Mouse (Mus musculus) thymus, postnatal 14 days (tissue): ENCODE measurements around the gene Pdcd2l.
A peak's percentile ranks its signal among the peaks of the same experiment; 100 is the strongest.
"Not testable (repeated sequence)": the region's sequence is repeated elsewhere in the genome, so short reads cannot be mapped to it uniquely, and the experiment has no call there.

ENCODE experiments used
- DNase-seq: peaks from one replicate; pipeline ENCODE4 v3.0.0; 2021

The Pdcd2l gene

DNA sequence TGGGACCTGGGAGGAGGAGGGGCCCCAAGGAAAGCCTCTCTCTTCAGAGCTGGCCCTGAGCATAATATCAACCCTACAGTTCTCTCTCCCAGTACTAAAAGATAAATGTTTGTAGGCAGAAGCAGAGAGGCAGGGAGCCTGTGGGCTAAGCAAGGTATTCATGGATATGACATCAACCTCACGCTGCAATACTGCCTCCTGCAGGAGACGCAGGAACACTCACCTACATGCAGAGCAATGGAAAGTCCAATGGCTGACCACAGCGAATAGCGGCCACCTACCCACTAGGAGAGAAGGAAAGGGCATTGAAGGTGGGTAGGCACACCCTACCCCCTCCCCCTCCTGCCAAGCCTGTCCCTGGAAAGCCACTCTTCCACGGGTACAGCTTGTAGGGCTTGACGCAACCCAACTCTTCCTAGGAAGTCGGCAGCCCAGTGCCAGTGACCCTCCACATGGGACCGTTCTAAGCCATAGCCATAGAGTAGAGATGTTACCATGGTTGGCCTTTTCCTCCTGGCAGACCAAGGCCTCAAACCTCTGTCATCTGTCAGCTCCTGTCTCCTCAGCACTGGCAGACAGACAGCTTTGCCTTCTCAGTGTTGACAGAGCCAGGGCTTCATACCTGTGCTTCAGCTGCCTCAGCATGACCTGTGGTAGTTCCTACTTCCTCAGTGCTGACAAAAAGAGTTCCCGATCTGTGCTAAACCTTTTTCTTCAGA, 11.7 kb upstream of the Pdcd2l start:
- DNase-seq: no peak

DNA sequence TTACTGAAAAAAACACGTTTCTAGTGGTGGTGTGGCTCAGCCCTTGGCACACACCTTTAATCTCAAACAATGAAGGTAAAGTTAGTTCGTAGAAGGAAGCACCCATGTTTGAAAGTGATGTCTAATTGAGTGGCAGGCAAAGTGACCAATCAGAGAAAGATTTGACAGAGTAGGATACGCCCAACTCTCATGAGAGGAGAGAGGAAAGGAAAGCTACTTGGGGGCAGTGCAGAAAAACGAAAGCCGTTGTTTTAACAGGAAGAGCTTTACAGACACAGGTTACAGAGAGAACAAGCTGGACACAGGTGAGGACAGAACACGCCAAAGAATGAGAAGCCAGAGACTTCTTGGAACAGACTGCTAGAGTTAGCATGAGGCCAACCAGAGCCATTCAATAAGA, 9.9 kb upstream of the Pdcd2l start:
- no peak for DNase-seq

DNA sequence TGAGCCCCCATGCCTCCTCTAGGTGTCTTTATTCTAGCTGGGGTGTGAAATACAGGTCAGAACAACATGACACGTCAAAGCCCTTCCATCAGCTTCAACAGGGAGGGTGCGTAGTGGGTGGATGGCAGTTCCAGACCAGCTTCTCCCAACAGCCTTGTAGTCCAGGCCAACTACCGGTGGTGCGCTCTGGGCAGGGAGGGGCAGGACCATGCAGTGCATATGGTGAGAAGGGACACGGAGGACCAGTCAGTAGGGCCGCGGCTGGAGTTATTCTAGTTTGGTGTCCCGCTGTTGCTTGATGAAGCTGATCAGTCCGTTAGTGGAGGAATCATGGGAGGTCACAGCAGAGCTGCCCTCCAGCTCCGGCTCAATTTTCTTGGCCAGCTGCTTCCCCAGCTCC, 5.7 kb upstream of the Pdcd2l start:
- not testable (repeated sequence) for DNase-seq

DNA sequence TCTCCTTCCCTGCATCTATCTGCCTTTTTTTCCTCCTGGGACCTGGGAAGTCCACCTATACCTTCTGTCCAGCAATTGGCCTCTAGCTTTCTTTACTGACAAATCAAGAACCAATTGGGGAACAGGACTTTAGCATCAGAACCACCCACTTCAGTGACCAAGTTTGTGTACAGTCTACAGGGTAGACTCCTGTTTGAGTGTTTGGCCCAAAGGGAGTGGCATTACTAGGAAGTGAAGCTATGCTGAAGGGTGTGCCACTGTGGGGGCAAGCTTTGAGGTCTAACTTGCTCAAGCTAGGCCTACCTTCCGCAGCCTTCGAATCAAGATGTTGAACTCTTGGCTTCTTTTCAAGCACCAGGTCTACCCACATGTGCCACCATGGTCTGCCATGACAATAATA, 4.4 kb upstream of the Pdcd2l start:
- no peak for DNase-seq

DNA sequence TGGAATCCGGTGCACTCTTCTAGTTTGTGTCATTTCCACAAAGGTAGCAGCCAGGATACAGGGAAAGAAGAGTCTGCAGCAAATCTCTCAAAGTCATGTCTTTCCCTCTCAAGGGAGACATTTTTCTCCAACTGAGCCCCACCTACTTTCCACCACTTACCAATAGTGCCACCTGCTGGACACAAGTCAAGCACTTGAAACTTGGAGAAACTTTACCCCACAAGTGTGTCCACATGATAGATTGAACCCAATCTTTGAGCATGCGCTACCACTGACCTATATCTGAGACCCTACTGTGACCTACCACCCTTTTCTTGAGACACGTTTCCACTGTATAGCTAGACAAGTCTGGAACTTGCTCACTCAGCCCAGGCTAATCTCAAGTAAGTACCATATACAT, 1.9 kb upstream of the Pdcd2l start:
- peak; percentile 55 for DNase-seq

DNA sequence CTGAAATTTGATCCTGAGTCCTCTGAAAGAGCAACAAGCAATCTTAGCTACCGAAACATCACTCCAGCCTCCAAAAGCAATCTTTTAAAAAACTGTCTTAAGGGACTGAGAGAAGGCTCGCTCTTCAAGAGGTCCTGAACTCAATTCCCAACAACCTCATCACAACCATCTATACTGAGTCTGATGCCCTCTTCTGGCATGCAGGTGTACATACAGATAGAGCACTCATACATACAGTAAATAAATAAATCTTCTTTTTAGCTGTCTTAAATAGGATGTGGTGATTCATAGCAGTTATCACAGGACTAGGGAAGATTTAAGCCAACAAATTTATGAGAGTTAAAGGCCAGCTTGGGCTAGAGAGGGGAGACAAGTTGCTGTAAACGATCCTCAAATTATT, 829 bp downstream of the Pdcd2l start:
- DNase-seq: no peak

DNA sequence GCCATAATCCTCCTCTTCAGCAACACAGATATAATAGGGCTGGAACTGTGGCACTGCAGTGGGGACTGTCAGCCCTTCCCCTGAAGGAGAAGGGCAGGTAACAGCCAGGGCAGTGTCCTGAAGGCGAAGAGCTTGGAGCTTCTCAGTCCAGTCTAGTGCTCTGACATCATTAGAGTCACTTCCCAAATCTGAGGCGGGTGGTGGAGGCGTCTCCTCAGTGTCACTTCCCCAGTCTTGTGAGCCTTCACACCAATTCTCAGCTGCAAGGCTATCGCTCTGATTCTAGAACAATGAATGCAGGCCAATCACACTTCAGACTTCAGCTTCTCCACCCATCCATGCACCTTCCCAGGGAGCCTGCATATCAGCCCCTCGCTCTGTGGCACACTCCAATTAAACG, 3.6 kb downstream of the Pdcd2l start:
- DNase-seq: no peak

DNA sequence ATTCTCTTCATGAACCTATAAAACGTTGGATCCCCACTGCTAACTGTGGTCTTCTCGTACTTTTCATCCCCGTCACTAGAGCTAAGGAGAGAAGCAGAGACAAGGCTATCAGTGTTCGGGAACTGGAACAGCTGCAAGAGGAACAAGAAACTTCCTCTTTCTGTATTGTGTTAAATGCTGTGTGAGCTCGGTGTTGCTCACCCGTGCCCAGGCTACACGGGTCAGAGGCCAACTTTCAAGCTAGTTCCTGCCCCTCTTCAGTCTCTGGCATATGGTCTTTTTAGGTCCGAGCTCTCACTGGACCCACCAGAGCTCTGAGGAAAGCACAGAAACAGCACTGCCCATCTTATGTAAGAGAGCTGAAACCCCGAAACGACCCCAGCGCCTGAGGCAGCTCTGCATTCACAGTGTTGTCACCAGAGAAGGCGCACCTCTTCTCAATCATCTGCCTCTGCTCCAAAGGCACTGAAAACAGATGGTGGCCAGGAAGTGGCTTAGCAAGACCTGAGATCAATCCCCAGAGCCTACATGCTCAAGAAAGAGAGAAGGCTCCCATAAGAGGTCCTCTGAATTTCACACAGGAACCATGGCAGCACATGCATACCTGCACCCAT, 7.0 kb downstream of the Pdcd2l start:
- DNase-seq: no peak

DNA sequence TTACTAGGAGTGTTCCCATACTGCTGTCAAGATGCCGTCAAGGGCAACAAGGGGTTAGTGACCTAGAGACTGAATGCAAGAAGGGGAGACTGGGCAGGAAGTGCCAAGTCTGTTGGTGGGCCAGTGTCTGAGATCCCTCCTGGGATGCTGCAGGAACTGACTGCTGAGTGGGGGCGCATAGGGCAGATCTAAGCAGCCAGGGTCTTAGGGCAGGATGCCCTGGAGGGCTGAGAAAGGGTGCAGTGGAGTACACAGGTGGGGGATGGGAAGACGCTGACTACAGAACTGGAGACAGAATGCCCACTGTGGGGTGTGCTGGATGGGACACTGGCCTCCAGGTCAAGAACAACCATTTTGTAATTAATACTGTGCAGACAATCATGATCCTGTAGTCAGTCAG, 12.7 kb downstream of the Pdcd2l start:
- DNase-seq: no peak

DNA sequence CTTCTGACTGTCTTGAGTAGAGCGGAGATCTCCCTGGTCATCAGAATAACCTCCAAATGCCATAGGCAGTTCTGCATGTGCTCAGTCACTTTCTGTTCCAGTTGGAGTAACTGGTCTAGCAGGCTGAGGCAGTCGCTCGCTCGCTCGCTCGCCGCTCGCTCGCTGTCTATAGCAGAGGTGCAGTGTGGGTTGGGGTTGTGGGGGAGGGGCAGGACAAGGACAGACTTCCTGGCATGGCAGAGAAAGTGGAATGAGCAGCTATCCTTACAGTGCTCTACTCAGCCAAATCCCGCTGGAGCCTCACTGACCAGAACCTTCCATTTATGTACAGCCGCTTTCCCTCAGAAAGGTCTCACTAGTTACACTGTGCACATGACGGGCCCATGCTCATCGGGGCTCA, 13.1 kb downstream of the Pdcd2l start:
- no peak for DNase-seq

DNA sequence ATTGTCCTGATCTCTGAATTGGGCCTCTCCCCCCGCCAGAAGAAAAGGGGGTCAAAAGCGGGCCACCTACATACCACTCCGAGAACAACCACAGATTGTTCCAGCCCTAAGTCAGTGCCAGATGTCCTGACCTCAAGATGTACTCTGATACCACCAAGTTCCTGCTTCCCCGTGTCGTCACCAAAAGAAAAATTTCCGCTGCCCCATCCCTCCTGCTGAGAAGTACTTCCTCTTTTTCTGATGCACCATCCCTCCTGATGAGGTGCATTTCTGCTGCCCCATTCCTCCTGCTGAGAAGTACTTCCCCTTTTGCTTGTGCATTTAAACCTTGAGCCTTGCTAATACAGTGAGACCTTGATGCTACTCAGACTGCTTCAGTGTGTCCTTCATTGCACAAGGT, 20.2 kb downstream of the Pdcd2l start:
- DNase-seq: not testable (repeated sequence)

DNA sequence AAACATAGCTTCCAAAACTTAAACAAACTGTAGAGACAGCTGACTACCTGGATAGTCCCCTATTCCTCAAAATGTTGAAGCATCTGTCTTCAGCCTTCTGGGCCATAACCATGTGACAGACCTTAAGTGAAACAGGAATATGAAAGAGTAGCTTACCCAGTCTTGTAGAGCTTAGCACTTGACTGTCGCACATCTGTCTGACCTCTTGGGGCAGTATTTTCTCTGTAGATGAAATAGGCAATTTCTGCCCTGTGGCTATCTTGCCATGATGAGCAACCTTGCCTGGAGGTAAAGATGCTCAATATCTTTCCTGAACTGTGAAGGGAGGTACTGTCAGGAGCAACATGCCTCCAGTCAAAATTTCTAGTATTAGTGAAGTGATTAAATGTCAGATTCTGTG, 24.2 kb downstream of the Pdcd2l start:
- no peak for DNase-seq

DNA sequence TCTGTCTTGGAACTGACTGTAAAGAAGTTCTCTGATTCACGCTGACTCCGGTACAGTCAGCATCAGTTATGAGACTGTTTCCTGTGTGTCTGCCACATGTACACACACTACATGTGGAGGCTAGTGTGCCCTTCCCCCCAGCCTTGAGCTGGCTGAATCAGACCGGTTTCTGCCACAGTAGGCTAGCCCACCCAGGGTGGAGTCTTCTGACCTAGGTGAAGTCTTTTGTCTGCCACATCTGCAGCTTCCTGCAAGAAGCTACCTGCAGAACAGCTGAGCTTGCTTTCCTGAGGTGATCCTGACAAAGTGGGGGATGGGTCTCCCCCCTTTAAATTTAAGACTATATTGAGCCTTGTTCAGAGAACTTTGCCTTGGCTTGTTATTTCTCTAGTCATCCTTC, 27.0 kb downstream of the Pdcd2l start, which contains the start of gene Uba2:
Uba2 (minus strand) TSS at position 146 of the 400 bp plus-strand sequence.
- DNase-seq: no peak

DNA sequence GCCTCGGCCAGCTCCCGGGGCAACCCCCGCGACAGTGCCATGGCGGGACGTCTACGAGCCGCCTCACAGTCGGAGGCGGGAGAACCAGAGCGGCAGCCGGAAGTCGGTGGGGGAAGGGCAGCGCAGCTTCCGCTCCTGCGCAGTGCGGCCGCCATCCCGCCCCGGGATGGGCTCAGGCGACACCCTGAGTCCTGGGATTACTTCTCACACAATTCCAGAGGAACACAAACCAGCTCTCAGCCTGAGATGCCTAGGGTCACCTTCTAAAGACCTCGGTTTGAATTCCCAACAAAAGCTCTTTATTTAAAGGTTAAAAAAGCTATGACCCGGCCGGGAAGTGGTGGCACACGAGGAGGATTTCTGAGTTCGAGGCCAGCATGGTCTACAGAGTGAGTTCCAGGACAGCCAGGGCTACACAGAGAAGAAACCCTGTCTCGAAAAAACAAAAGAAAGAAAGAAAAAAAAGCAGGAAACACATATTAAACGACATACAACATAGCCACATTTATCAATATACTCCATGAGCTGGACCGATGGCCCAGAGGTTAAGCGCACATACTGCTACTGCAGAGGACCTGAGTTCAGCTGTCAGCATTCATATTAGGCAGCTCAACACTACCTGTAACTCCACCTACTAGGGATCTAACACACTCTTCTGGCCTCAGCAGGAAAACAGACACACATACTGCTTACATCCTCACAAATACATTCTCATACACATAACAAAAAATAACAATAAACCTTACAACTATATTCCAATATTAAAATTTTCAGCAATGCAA, 27.8 kb downstream of the Pdcd2l start:
- peak; percentile 92 for DNase-seq

DNA sequence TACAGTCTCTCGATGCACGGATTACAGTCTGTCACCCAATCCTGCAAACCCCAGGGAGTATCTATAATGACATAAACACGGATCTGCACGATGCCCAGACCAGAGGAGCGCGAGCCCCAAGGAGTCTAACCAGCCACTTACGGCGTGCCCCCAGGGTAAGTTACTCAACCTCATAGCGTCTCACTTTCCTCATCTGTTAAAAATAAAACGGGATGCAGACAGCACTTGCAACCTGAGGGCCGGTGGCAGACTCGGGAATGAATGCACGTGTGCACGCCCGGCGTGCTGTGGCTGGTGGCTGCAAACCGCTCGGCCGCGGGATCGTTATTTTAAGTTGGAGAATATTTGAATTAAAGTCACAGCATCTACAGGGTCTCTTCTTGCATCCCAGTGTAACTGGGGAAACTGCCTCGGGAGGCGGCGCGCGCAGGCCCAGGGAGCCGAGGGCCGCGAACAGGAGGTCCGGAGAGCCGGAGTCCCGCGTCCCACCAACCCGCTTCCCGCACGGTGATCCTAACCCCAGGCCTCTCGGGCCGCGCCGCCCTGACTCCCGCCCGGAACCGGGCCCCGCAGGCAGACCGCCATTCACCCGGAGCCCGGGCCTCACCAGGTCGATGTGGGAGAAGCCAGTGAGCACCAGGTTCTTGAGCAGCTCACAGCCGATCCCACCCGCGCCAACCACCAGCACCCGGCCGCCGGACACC, 28.5 kb downstream of the Pdcd2l start:
- DNase-seq: no peak

DNA sequence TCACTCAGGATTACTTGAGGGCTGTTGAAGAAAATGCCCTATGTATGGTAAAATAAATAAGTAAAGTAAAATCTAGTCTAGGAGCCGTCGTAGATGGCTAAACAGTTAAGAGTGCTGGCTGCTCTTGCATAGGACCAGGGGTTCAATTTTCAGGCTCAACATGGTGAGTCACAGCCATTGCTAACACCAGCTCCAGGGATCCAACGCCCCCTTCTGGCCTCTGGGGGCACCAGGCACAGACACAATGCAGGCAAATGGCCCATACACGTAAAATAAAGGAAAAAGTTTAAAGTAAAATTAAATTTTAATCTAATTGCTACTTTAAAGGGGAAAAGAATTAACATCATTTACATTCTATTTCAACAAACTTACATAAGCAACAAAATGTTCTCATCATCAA, 29.6 kb downstream of the Pdcd2l start:
- peak; percentile 45 for DNase-seq

DNA sequence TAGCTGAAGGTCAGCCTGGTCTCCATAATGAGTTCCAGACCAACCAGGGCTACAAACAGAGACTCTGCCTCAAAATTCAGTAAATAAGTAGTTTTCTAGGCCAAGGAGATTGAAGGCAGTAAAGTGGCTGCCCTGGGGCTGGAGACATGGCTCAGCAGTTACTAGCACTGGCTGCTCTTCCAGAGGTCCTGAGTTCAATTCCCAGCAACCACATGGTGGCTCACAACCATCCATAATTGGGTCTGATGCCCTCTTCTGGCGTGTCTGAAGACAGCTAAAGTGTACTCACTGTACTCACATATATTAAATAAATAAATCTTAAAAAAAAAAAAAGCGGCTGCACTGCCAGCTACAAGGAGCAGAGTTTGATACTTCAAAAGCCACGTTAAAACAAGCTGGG, 30.5 kb downstream of the Pdcd2l start:
- DNase-seq: no peak

DNA sequence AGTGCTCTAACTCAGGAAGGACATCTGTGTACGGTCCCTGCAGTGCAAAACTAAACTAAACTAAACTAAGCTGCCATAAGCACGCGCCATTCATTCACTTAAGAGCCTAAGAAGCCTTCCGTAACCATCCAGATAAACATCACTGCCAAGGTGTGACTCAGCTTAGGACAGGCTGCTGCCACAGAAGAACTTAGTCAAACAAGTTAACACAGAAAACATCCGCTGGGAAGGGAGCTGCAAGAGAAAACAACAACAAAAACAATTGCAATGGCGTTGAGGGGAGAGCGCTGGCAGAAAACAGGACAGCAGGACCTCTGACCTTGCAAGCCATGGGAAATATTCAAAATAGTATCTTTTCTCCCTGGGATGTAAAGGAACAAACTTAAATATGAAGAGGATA, 31.8 kb downstream of the Pdcd2l start:
- no peak for DNase-seq

DNA sequence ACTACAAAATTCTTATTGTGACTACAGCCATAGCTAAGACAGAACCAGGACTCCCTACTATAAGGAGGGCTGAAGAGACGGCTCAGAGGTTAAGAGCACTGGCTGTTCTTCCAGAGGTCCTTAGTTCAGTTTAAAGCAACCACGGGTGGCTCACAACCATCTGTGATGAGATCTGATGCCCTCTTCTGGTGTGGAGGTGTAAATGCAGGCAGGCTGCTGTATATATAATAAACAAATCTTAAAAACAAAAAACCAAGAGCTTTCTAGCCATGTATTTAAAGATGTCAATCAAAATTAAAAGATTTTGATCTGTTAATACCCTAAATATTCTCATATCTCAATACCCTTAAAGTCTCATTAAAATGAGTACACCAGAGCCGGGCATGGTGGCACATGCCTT, 37.3 kb downstream of the Pdcd2l start:
- DNase-seq: no peak

DNA sequence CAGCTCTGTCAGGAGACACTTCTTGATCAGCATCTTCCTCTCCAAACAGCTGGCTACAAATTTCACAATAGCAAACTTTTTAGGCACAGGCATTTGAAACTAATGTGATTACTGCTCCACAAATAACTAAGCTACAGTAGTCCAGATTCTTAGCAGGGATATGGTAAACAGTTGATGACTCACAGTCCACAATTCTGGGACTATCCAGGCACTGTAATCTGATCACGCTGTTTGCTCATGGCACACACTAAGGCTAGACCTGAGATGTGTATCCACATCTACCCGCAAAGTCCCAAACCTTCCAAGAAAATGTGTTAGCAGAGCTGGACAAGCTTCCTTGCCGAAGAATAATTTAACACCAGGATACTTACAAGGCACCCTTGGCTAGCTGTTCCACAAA, 38.5 kb downstream of the Pdcd2l start:
- DNase-seq: no peak

DNA sequence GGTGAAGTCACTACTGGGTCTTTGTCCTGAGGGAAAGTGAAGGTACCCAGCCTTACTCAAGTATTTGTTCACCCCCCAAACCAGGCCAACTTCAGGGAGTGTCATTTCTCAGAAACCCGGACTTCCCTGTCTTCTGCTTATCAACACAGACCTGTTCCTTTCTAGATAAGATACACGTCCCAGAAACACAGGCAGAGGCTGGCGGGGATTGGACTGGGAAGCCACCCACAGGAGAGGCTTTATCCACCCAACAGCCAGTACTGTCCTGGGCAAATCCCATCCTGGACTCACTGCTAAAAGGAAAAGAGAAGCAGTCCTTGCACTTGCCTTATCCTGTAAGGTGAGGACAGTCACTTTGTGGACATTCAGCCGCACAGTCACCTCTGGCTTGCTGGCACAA, 49.3 kb downstream of the Pdcd2l start:
- no peak for DNase-seq

DNA sequence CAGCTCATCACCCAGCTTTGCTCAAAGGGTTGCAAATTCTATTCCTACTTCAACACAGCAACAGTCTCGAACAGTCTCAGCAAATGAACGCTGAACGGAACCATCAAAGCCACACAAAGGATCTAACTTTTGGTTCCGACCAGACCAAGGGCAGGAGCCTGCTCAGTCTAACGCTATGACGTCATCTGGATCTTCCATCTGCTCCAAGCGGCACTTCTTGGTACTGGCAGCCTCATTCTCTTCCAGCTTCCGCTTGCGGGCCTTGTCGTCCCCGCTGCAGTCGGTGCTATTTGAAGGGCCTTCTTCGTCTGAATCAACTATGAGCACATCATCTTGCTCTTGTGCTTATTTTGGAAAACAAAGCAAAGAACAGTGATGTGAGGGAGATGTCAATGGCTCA, 55.3 kb downstream of the Pdcd2l start:
- DNase-seq: no peak

DNA sequence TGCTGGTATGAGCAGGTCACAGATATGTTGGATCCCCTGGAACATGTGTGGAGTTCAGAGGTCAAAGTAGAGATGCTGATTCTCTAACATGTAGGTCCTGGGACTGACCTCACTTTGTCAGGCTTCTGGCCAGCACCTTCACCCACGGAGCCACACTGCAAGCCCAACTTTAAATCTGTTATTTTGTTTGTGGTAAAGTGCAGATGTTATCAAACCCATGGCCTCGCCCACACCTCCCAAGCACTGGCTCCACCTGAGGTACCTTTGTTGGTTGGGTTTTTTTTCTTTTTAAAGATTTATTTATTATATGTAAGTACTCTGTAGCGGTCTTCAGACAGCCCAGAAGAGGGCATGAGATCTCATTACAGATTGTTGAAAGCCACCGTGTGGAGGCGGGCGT, 57.0 kb downstream of the Pdcd2l start:
- no peak for DNase-seq
